Mouse (Mus musculus): ENCODE results near the gene Peak1.

- no peak for TF ChIP-seq CTCF (IDR thresholded peaks at IDR 0.05)
- no peak for TF ChIP-seq POLR2A (IDR thresholded peaks at IDR 0.05; ENCODE audit: insufficient read depth, low read depth, low read length)
Measured at GRCm38 (mm10) chr9:56462606-56463005, 44.7 kb upstream of the Peak1 start.
